Mouse (Mus musculus) erythroblast, embryonic 14.5 days (primary cell): ENCODE results near the gene Sgpp2.

Experiments used
- GATA1 ChIP-seq: IDR thresholded peaks from 2 replicates; pipeline ENCODE4 v1.6.1; 2012; ENCODE audit warnings: low read length, inconsistent platforms, mixed read lengths
- TAL1 ChIP-seq: IDR thresholded peaks from 3 replicates; pipeline ENCODE4 v1.6.1; 2012; ENCODE audit warnings: low read length, inconsistent platforms, mixed read lengths

GRCm38 (mm10) chr1:78395737-78396136 lies 85.6 kb downstream of the Sgpp2 start:
- TF ChIP-seq GATA1 (no peak), TAL1 (no peak)
